Mouse (Mus musculus) liver, embryonic 14.5 days (tissue): ENCODE data around the gene Dhtkd1.

Experiments
- CTCF ChIP-seq: IDR thresholded peaks from 2 replicates; pipeline ENCODE4 v1.5.1; 2016; ENCODE audit warnings: antibody characterized with exemption, low read depth, control low read depth
- EP300 ChIP-seq: IDR thresholded peaks from 2 replicates; pipeline ENCODE4 v1.6.1; 2016; ENCODE audit warnings: antibody characterized with exemption, low read depth

GRCm38 (mm10) chr2:5894296-5894695 is 48.3 kb downstream of the Dhtkd1 start:
- TF ChIP-seq CTCF (no peak), EP300 (no peak)
